Mouse (Mus musculus): Measurements from ENCODE around the gene Fam25c. TPM values are rescaled to one million over a fixed set of nuclear protein-coding genes. Genes with fewer than 3 reads are reported as not detected.
"Not testable (repeated sequence)": the region's sequence is repeated elsewhere in the genome, so short reads cannot be mapped to it uniquely, and the experiment has no call there.

Gene Fam25c
- polyA plus RNA-seq, 1 experiment from 2014 or later, result not detected

- 93% methylated on average over 3 of the region's 3 CpGs for WGBS
- H3K27me3 ChIP-seq, result no peaks in the 10 kb centered on the region
- no peak for ATAC-seq (ENCODE audit: low FRiP score)
Observed at GRCm38 (mm10) chr14:34314796-34315195, 40.4 kb downstream of the Fam25c start.

DNA sequence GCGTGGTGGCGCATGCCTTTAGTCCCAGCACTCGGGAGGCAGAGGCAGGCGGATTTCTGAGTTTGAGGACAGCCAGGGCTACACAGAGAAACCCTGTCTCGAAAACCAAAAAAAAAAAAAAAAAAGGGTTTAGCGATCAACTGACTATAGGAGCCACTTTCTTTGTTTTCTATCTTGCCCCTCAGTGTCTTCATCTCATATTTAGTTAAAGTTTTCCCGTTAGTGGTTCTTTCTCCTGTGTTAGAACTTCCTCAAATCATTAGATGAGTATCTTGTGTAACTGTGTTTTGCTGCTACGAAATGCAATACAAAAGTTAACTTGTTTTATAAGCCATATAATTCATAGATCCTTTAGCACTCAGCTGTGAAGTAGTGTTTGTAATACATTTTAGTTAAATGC lies 40.9 kb downstream of the Fam25c start:
- H3K4me2 ChIP-seq; H3K9me3 ChIP-seq; H3K4me3 ChIP-seq (replicated peaks); H3K36me3 ChIP-seq (replicated peaks); H3K27me3 ChIP-seq; H3K9ac ChIP-seq; H3K27ac ChIP-seq; ATAC-seq (ENCODE audit: low FRiP score): not testable (repeated sequence)
- 90% methylated on average over 8 of the region's 8 CpGs for WGBS
- H3K4me1 ChIP-seq, result peaks cover 30% of the 10 kb centered on the region

More at GRCm38 (mm10) chr14:34314796-34315195, 40.4 kb downstream of the Fam25c start:
- Histone ChIP-seq H3K36me3 (replicated peaks) (0 out of 2 replicates have a peak, but pooled peaks cover 9% of the 10 kb centered on the region), H3K4me2 (no peak overlapping the region), H3K9me3 (no peaks in the 10 kb centered on the region), H3K9ac (no peak overlapping the region), H3K4me1 (peaks cover 30% of the 10 kb centered on the region), H3K27ac (no peak overlapping the region), H3K4me3 (replicated peaks) (no peak overlapping the region)

GRCm38 (mm10) chr14:34313612-34314011 lies 41.6 kb downstream of the Fam25c start:
- ATAC-seq (ENCODE audit: low FRiP score), result no peak
- Histone ChIP-seq H3K9me3 (no peaks in the 10 kb centered on the region), H3K27me3 (no peaks in the 10 kb centered on the region), H3K4me3 (replicated peaks) (no peak overlapping the region), H3K36me3 (replicated peaks) (0 out of 2 replicates have a peak, but pooled peaks cover 4% of the 10 kb centered on the region), H3K4me2 (no peak overlapping the region), H3K4me1 (peaks cover 30% of the 10 kb centered on the region), H3K27ac (no peak overlapping the region), H3K9ac (no peak overlapping the region)
- 91% methylated on average over 3 of the region's 3 CpGs for WGBS

DNA sequence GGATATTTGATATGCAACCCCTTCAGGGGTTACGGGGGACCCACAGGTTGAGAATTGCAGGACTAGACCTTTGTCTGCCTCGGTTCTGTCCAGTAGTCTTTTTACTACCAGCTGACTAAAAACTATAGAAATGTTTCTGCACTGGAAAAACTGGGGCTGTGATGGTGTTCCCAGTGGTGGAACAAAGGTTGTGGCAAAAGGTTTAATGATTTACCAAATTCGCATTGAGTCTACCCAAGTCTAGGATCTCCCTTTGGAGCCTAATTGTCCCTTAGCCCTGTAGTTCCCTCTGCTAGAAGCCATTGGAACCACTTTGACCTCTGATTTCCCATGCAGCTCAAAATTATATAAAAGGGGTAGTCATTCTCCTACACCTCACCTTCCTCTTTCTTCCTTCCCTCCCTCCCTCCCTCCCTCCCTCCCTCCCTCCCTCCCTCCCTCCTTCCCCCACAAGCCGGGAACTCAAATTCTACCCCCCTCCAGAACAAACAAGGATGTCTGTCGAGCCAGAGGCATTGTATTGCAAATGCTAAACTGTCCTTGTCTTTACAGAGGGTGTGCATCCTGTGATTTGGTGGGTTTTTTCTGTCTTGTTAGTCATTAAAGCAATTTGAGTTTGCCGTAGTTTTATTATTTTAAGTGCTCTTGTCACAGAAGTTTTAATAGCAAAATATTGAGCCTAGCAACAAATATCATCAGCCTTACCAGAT lies 42.7 kb downstream of the Fam25c start:
- Histone ChIP-seq H3K9me3 (no peaks in the 10 kb centered on the region), H3K27me3 (no peaks in the 10 kb centered on the region), H3K4me3 (replicated peaks) (peak overlapping the region; percentile 91), H3K4me1 (peaks cover 30% of the 10 kb centered on the region), H3K4me2 (peak overlapping the region; percentile 75), H3K9ac (peak overlapping the region; percentile 97), H3K36me3 (replicated peaks) (no peaks in the 10 kb centered on the region), H3K27ac (no peak overlapping the region)
- WGBS, result 27% methylated on average over 5 of the region's 6 CpGs
- no peak for ATAC-seq (ENCODE audit: low FRiP score)

GRCm38 (mm10) chr14:34311691-34312090 lies 43.5 kb downstream of the Fam25c start:
- peak overlapping the region; percentile 97 for H3K9ac ChIP-seq
- peak overlapping the region; percentile 91 for H3K4me3 ChIP-seq (replicated peaks)
- no peak for ATAC-seq (ENCODE audit: low FRiP score)
- no peaks in the 10 kb centered on the region for H3K36me3 ChIP-seq (replicated peaks)
- no peaks in the 10 kb centered on the region for H3K9me3 ChIP-seq
- peak overlapping the region; percentile 75 for H3K4me2 ChIP-seq
- H3K27me3 ChIP-seq, result no peaks in the 10 kb centered on the region
- peaks cover 30% of the 10 kb centered on the region for H3K4me1 ChIP-seq
- no peak overlapping the region for H3K27ac ChIP-seq
- 5% methylated on average over 4 of the region's 4 CpGs for WGBS

GRCm38 (mm10) chr14:34311021-34311631 lies 44.1 kb downstream of the Fam25c start:
- peak overlapping the region; percentile 97 for H3K27ac ChIP-seq

GRCm38 (mm10) chr14:34310234-34310965 lies 44.8 kb downstream of the Fam25c start, which contains the start of the genes Shld2 and Glud1:
Gene Shld2, minus strand, starts transcription at chr14:34310493.
Gene Glud1, plus strand, starts transcription at chr14:34310727.
- Histone ChIP-seq H3K27me3 (no peaks in the 10 kb centered on the region), H3K36me3 (replicated peaks) (no peaks in the 10 kb centered on the region), H3K4me2 (peak within 1 kb of the TSS; percentile 75), H3K4me3 (replicated peaks) (peak within 1 kb of the TSS; percentile 91), H3K4me1 (peaks cover 30% of the 10 kb centered on the region), H3K27ac (peak within 1 kb of the TSS; percentile 97), H3K9ac (peak within 1 kb of the TSS; percentile 97), H3K9me3 (no peaks in the 10 kb centered on the region)
- 0% methylated on average over 82 of the region's 100 CpGs for WGBS
- peak; percentile 95 for ATAC-seq (ENCODE audit: low FRiP score)

More at GRCm38 (mm10) chr14:34311021-34311631, 44.1 kb downstream of the Fam25c start:
- H3K4me2 ChIP-seq, result peak overlapping the region; percentile 75
- under 1% methylated on average over 46 of the region's 47 CpGs for WGBS
- no peaks in the 10 kb centered on the region for H3K36me3 ChIP-seq (replicated peaks)
- H3K9me3 ChIP-seq, result no peaks in the 10 kb centered on the region
- peak; percentile 34 for ATAC-seq (ENCODE audit: low FRiP score)
- H3K4me3 ChIP-seq (replicated peaks), result peak overlapping the region; percentile 91
- no peaks in the 10 kb centered on the region for H3K27me3 ChIP-seq
- peaks cover 30% of the 10 kb centered on the region for H3K4me1 ChIP-seq
- peak overlapping the region; percentile 97 for H3K9ac ChIP-seq

- H3K4me2 ChIP-seq, result peak overlapping the region; percentile 75
- no peaks in the 10 kb centered on the region for H3K36me3 ChIP-seq (replicated peaks)
- no peaks in the 10 kb centered on the region for H3K27me3 ChIP-seq
- H3K4me3 ChIP-seq (replicated peaks), result peak overlapping the region; percentile 91
- H3K4me1 ChIP-seq, result peaks cover 27% of the 10 kb centered on the region
- H3K27ac ChIP-seq, result peak overlapping the region; percentile 97
- ATAC-seq (ENCODE audit: low FRiP score), result no peak
- no peaks in the 10 kb centered on the region for H3K9me3 ChIP-seq
- 12% methylated on average over 5 of the region's 5 CpGs for WGBS
- H3K9ac ChIP-seq, result peak overlapping the region; percentile 97
Observed at GRCm38 (mm10) chr14:34309907-34310233, 45.4 kb downstream of the Fam25c start.

GRCm38 (mm10) chr14:34309266-34309665 lies 46.0 kb downstream of the Fam25c start:
- Histone ChIP-seq H3K4me3 (replicated peaks) (no peak overlapping the region), H3K4me1 (peaks cover 25% of the 10 kb centered on the region), H3K4me2 (no peak overlapping the region), H3K27me3 (no peaks in the 10 kb centered on the region), H3K27ac (no peak overlapping the region), H3K36me3 (replicated peaks) (no peaks in the 10 kb centered on the region), H3K9me3 (no peaks in the 10 kb centered on the region), H3K9ac (no peak overlapping the region)
- no peak for ATAC-seq (ENCODE audit: low FRiP score)
- 92% methylated on average over 4 of the region's 4 CpGs for WGBS

DNA sequence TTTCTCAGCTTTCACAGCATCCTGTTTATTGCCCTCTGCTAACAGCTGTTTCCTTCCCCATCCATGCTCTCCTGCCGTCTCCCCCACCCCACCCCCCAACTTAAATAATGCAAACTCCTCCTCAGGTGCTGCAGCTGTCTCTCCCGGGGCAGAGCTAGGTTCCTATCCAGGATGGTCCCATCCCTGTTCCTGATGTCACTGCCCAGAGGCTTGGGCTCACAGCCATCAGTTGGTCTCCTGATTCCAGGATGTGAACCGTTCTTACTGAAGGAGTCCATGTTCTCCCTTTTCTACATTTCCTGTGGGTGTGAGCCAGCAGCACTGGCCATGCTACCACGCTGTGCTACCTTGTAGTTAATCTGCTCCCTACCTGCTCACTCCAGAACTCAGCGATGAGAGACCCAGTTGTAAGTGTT lies 52.0 kb downstream of the Fam25c start:
- Histone ChIP-seq H3K27me3 (no peaks in the 10 kb centered on the region), H3K9me3 (no peaks in the 10 kb centered on the region), H3K9ac (no peak overlapping the region), H3K27ac (no peak overlapping the region), H3K4me3 (replicated peaks) (no peak overlapping the region), H3K4me1 (no peaks in the 10 kb centered on the region), H3K36me3 (replicated peaks) (no peaks in the 10 kb centered on the region), H3K4me2 (no peak overlapping the region)
- 47% methylated on average over 5 of the region's 5 CpGs for WGBS
- ATAC-seq (ENCODE audit: low FRiP score), result no peak

GRCm38 (mm10) chr14:34302681-34303242 lies 52.5 kb downstream of the Fam25c start:
- H3K27ac ChIP-seq, result no peak overlapping the region
- H3K9me3 ChIP-seq, result no peaks in the 10 kb centered on the region
- no peak overlapping the region for H3K4me2 ChIP-seq
- H3K27me3 ChIP-seq, result no peaks in the 10 kb centered on the region
- no peaks in the 10 kb centered on the region for H3K36me3 ChIP-seq (replicated peaks)
- H3K4me1 ChIP-seq, result no peaks in the 10 kb centered on the region
- no peak overlapping the region for H3K4me3 ChIP-seq (replicated peaks)
- ATAC-seq (ENCODE audit: low FRiP score), result no peak
- 89% methylated on average over 5 of the region's 5 CpGs for WGBS
- no peak overlapping the region for H3K9ac ChIP-seq
